In the genomic region with DNA sequence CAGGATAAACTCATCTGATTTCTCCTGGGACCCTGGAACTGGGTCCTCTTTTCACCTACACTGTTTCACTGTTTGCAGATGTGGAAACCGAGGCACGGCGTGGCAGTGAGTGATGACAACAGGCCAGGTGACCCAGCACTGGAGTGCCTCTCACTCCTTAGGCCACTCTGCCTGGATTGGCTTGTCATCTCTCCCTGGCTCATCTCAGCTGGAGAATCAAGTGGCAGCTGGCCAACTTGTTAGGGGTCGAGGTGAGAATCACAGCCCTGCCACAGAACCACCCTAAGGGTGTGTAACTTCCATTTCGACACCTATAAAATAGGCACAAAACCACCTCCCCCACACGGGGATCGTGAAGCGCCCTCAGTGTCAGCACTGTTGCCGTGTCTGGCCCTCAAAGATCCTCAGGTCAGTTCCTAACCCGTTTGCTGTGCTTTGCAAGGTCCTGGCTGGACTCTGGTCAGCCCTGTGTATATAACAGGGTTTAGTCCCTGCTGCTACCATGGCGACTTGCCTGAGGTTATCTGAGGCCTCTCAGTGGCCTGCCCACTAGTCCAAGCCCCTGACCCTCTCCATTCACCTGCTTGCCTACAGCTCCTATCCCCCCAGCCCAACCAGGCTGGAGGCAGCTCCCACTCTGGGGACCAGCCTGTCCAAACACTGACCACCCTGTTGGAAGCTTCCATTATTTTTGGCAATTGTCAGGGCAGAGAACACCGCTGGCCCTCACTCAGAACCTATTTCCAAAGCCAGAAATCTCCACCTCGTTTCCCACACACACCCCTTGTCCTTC, we compare ENCODE assay signal across 9 mouse cellular contexts. TPM values are rescaled to one million over a fixed set of nuclear protein-coding genes. Genes with fewer than 3 reads are reported as not detected.
DNase-seq lines count a peak whose midpoint lies in the region; ATAC-seq and TF ChIP-seq lines count a peak whose summit lies in the region.
"Had no signal": no experiment of that assay in that cellular context is flagged by ENCODE, and none has a peak within 500 bp of the region (broad histone marks: within the 10 kb centered on the region; RNA-seq: fewer than 3 reads in every experiment).

No protein-coding gene starts in this region.

- H3K27ac ChIP-seq in heart, embryonic 10.5 days = peak overlapping the region; percentile 56
- peak overlapping the region; percentile 77 for H3K27ac ChIP-seq in liver, adult 2 months (replicated peaks; ENCODE audit: insufficient read depth, low read depth, low read length)
- no peak overlapping the region for H3K27ac ChIP-seq in forebrain, embryonic 14.5 days (ENCODE audit: low read depth, low read length)
- H3K27ac ChIP-seq: midbrain, embryonic 12.5 days had no signal

- no peaks in the 10 kb centered on the region for H3K27me3 ChIP-seq in heart, embryonic 10.5 days (ENCODE audit: insufficient read depth, poor library complexity, severe bottlenecking)
- H3K27me3 ChIP-seq in liver, adult 2 months (ENCODE audit: control insufficient read depth, insufficient read depth, low read length) = no peaks in the 10 kb centered on the region
- H3K27me3 ChIP-seq in forebrain, embryonic 14.5 days (replicated peaks; ENCODE audit: control insufficient read depth, insufficient read depth, low read length) = no peaks in the 10 kb centered on the region

- DNase-seq in lung, adult 18-20 months = peak; percentile 56 to 76
- no peak for DNase-seq in lung, postnatal 14 days
- no peak for DNase-seq in heart, embryonic 10.5 days (ENCODE audit: low spot score)
- DNase-seq in liver, adult 2 months (ENCODE audit: extremely low read depth, low read depth, low spot score) = peak; percentile 97
- DNase-seq in left cerebral cortex, adult 9 months (ENCODE audit: low spot score in 2 of 2) = no peak
- no peak for DNase-seq in adrenal gland, postnatal 4 days (ENCODE audit: low spot score in 2 of 2)
- no peak for DNase-seq in forebrain, embryonic 14.5 days (ENCODE audit: low spot score)
- DNase-seq: retina, postnatal 1 day had no signal

- H3K9me3 ChIP-seq in heart, embryonic 10.5 days = no peaks in the 10 kb centered on the region
- no peaks in the 10 kb centered on the region for H3K9me3 ChIP-seq in forebrain, embryonic 14.5 days (replicated peaks; ENCODE audit: control insufficient read depth, low read length)

- H3K79me2 ChIP-seq in liver, adult 2 months (ENCODE audit: control insufficient read depth, insufficient read depth, low read length) = peaks cover 38% of the 10 kb centered on the region; the same call in 1 of the 2 replicates

- peaks cover 17% of the 10 kb centered on the region for H3K36me3 ChIP-seq in heart, embryonic 10.5 days
- H3K36me3 ChIP-seq in liver, adult 2 months (ENCODE audit: control insufficient read depth, insufficient read depth, low read length) = no peaks in the 10 kb centered on the region
- H3K36me3 ChIP-seq in forebrain, embryonic 14.5 days (ENCODE audit: control insufficient read depth, insufficient read depth, low read length) = no peaks in the 10 kb centered on the region
- H3K36me3 ChIP-seq: midbrain, embryonic 12.5 days had no signal

- WGBS in heart, embryonic 10.5 days = 44% methylated on average over 13 of the region's 13 CpGs
- 16% methylated on average over 13 of the region's 13 CpGs for whole genome bisulfite sequencing in liver, adult 2 months
- WGBS in forebrain, embryonic 14.5 days = 68% methylated on average over 13 of the region's 13 CpGs

- no peak for TF ChIP-seq CTCF in liver, adult 2 months (IDR thresholded peaks at IDR 0.05; ENCODE audit: low read depth, low read length)

- ATAC-seq in forebrain, embryonic 14.5 days = no peak

- no peak overlapping the region for H3K4me2 ChIP-seq in forebrain, embryonic 14.5 days (ENCODE audit: low read length)
- H3K4me2 ChIP-seq: midbrain, embryonic 12.5 days had no signal

- H3K9ac ChIP-seq in liver, adult 2 months (ENCODE audit: low read depth, low read length) = peak overlapping the region; percentile 3
- H3K9ac ChIP-seq in forebrain, embryonic 14.5 days (ENCODE audit: low read length) = no peak overlapping the region
- H3K9ac ChIP-seq: midbrain, embryonic 12.5 days had no signal

- no peak for TF ChIP-seq POLR2A in liver, adult 2 months (IDR thresholded peaks at IDR 0.05; ENCODE audit: extremely low read depth, insufficient read depth, low read length)

- H3K4me3 ChIP-seq in heart, embryonic 10.5 days = peak overlapping the region; percentile 18; the same call in 1 of the 2 replicates
- no peak overlapping the region for H3K4me3 ChIP-seq in liver, adult 2 months (ENCODE audit: insufficient read depth, low read depth, low read length)
- no peak overlapping the region for H3K4me3 ChIP-seq in forebrain, embryonic 14.5 days (ENCODE audit: low read depth, low read length)
- H3K4me3 ChIP-seq: midbrain, embryonic 12.5 days had no signal

- H3K4me1 ChIP-seq in heart, embryonic 10.5 days = peaks cover 92% of the 10 kb centered on the region
- H3K4me1 ChIP-seq in liver, adult 2 months (ENCODE audit: control insufficient read depth, insufficient read depth, low read length) = peaks cover 57% of the 10 kb centered on the region
- peaks cover 22% of the 10 kb centered on the region for H3K4me1 ChIP-seq in forebrain, embryonic 14.5 days (ENCODE audit: control insufficient read depth, insufficient read depth, low read length)

RNA-seq across cellular contexts. Expression of a gene that starts 6.3 kb away (rescaled TPM):
- 3.4 and 3.9 TPM in 2 replicates for polyA plus RNA-seq in heart, embryonic 10.5 days (2016; fragmentation: Nextera tagmentation; extraction: Ambion mirVana)
- total RNA-seq in liver, adult 2 months (2014; rRNA removed) = 4.2 and 7.0 TPM in 2 replicates
- polyA plus RNA-seq in liver, adult 2 months (2012; rRNA removed) = 10.0 and 13.9 TPM in 2 replicates
- total RNA-seq in adrenal gland, postnatal 4 days (2021) = 10 to 100 TPM; 81.7 to 88.7 TPM
- 3.0 and 3.4 TPM in 2 replicates for polyA plus RNA-seq in forebrain, embryonic 14.5 days (2014; fragmentation: Nextera tagmentation; extraction: Ambion mirVana)

Comparison
In these comparisons a context has a peak if more than half of its experiments do, and no peak if none do; other contexts are left out.
1. DNase-seq: peak in lung, adult 18-20 months (2 of 2) and liver, adult 2 months (single experiment); none in lung, postnatal 14 days (single experiment), heart, embryonic 10.5 days (single experiment), left cerebral cortex, adult 9 months (0 of 2), adrenal gland, postnatal 4 days (0 of 2) and forebrain, embryonic 14.5 days (single experiment).